Mouse (Mus musculus): ENCODE results near the gene Fstl4. TPM values are rescaled to one million over a fixed set of nuclear protein-coding genes. Genes with fewer than 3 reads are reported as not detected.
A peak's percentile ranks its signal among the peaks of the same experiment; 100 is the strongest.

Fstl4 gene
- polyA plus RNA-seq, 1 experiment, result 0.18 TPM

- H3K4me1 ChIP-seq (ENCODE audit: control insufficient read depth, insufficient read depth, insufficient read length), result no peaks in the 10 kb centered on the region
- no peaks in the 10 kb centered on the region for H3K27me3 ChIP-seq (ENCODE audit: control insufficient read depth, insufficient read depth, low read length)
- H3K4me3 ChIP-seq (ENCODE audit: extremely low read depth, insufficient read depth, insufficient read length), result no peak overlapping the region
- WGBS, result 82% methylated on average over 5 of the region's 5 CpGs
- H3K27ac ChIP-seq (ENCODE audit: insufficient read depth, low read length), result no peak overlapping the region
- no peaks in the 10 kb centered on the region for H3K36me3 ChIP-seq (ENCODE audit: control insufficient read depth, insufficient read depth, low read length)
- DNase-seq (ENCODE audit: low read depth in 1 of 2, low spot score in 2 of 2), result no peak
- TF ChIP-seq CTCF (IDR thresholded peaks at IDR 0.05; ENCODE audit: extremely low read depth, insufficient read depth, insufficient read length, insufficient replicate concordance), result no peak
- no peak for TF ChIP-seq POLR2A (IDR thresholded peaks at IDR 0.05; ENCODE audit: low read depth, low read length)
Observed at GRCm38 (mm10) chr11:53143522-53143921, 379.1 kb downstream of the Fstl4 start.

GRCm38 (mm10) chr11:53144506-53144905, 380.1 kb downstream of the Fstl4 start:
- H3K36me3 ChIP-seq (ENCODE audit: control insufficient read depth, insufficient read depth, low read length), result no peaks in the 10 kb centered on the region
- no peaks in the 10 kb centered on the region for H3K4me1 ChIP-seq (ENCODE audit: control insufficient read depth, insufficient read depth, insufficient read length)
- no peak overlapping the region for H3K4me3 ChIP-seq (ENCODE audit: extremely low read depth, insufficient read depth, insufficient read length)
- no peak for DNase-seq (ENCODE audit: low read depth in 1 of 2, low spot score in 2 of 2)
- 64% methylated on average over 5 of the region's 5 CpGs for WGBS
- no peaks in the 10 kb centered on the region for H3K27me3 ChIP-seq (ENCODE audit: control insufficient read depth, insufficient read depth, low read length)
- H3K27ac ChIP-seq (ENCODE audit: insufficient read depth, low read length), result no peak overlapping the region
- TF ChIP-seq POLR2A (IDR thresholded peaks at IDR 0.05; ENCODE audit: low read depth, low read length) (no peak), CTCF (IDR thresholded peaks at IDR 0.05; ENCODE audit: extremely low read depth, insufficient read depth, insufficient read length, insufficient replicate concordance) (no peak)

DNA sequence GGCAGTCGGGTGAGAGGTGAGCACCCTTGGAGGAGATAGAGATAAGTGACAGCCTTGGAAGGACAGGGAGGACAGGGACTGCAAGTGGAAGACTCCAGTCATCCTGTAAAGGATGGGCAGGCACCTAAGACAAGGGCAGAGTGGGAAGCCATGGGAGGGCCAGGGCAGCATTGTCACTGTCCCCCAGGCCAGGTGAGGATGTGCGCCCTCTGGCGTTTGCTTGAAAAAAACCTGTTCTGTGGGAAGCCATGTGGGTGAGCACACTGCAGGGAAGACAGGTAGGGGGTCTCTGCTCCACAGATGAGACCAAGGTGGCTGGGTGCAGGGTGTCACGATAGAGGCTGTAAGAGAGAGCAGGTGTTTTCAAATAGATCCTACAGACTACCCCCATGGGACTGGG, 381.9 kb downstream of the Fstl4 start:
- Histone ChIP-seq H3K4me1 (ENCODE audit: control insufficient read depth, insufficient read depth, insufficient read length) (no peaks in the 10 kb centered on the region), H3K27ac (ENCODE audit: insufficient read depth, low read length) (no peak overlapping the region), H3K4me3 (ENCODE audit: extremely low read depth, insufficient read depth, insufficient read length) (no peak overlapping the region), H3K36me3 (ENCODE audit: control insufficient read depth, insufficient read depth, low read length) (no peaks in the 10 kb centered on the region), H3K27me3 (ENCODE audit: control insufficient read depth, insufficient read depth, low read length) (no peaks in the 10 kb centered on the region)
- TF ChIP-seq POLR2A (IDR thresholded peaks at IDR 0.05; ENCODE audit: low read depth, low read length) (no peak), CTCF (IDR thresholded peaks at IDR 0.05; ENCODE audit: extremely low read depth, insufficient read depth, insufficient read length, insufficient replicate concordance) (peak; percentile 58; the same call in 1 of the 2 replicates)
- WGBS, result 48% methylated on average over 4 of the region's 4 CpGs
- DNase-seq (ENCODE audit: low read depth in 1 of 2, low spot score in 2 of 2), result peak in 1 of 2 experiments; percentile 9

GRCm38 (mm10) chr11:53156463-53156862, 392.0 kb downstream of the Fstl4 start:
- WGBS, result 90% methylated on average over 7 of the region's 7 CpGs
- no peak overlapping the region for H3K4me3 ChIP-seq (ENCODE audit: extremely low read depth, insufficient read depth, insufficient read length)
- H3K27me3 ChIP-seq (ENCODE audit: control insufficient read depth, insufficient read depth, low read length), result no peaks in the 10 kb centered on the region
- no peak for TF ChIP-seq CTCF (IDR thresholded peaks at IDR 0.05; ENCODE audit: extremely low read depth, insufficient read depth, insufficient read length, insufficient replicate concordance)
- H3K27ac ChIP-seq (ENCODE audit: insufficient read depth, low read length), result no peak overlapping the region
- no peak for DNase-seq (ENCODE audit: low read depth in 1 of 2, low spot score in 2 of 2)
- no peaks in the 10 kb centered on the region for H3K36me3 ChIP-seq (ENCODE audit: control insufficient read depth, insufficient read depth, low read length)
- H3K4me1 ChIP-seq (ENCODE audit: control insufficient read depth, insufficient read depth, insufficient read length), result no peaks in the 10 kb centered on the region

- no peaks in the 10 kb centered on the region for H3K27me3 ChIP-seq (ENCODE audit: control insufficient read depth, insufficient read depth, low read length)
- H3K27ac ChIP-seq (ENCODE audit: insufficient read depth, low read length), result no peak overlapping the region
- DNase-seq (ENCODE audit: low read depth in 1 of 2, low spot score in 2 of 2), result no peak
- H3K4me1 ChIP-seq (ENCODE audit: control insufficient read depth, insufficient read depth, insufficient read length), result no peaks in the 10 kb centered on the region
- WGBS, result 71% methylated on average over 6 of the region's 6 CpGs
- H3K4me3 ChIP-seq (ENCODE audit: extremely low read depth, insufficient read depth, insufficient read length), result no peak overlapping the region
- TF ChIP-seq CTCF (IDR thresholded peaks at IDR 0.05; ENCODE audit: extremely low read depth, insufficient read depth, insufficient read length, insufficient replicate concordance) (no peak), POLR2A (IDR thresholded peaks at IDR 0.05; ENCODE audit: low read depth, low read length) (no peak)
- no peaks in the 10 kb centered on the region for H3K36me3 ChIP-seq (ENCODE audit: control insufficient read depth, insufficient read depth, low read length)
Observed at GRCm38 (mm10) chr11:53157621-53158259, 393.3 kb downstream of the Fstl4 start.

DNA sequence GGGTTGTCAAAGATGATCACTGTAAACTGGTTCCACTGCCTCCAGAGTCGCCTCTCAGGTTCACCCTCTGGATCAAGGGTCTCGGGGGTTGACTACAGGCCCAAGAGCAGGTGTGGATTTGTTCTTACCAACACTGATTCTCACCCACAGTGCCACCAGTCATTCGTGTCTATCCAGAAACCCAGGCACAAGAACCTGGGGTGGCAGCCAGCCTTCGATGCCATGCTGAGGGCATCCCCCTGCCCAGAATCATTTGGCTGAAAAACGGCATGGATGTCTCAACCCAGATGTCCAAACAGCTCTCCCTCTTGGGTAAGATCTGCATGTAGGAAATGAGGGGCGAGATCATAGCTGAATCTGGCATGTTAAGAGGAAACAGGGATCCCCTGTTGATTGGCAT, 398.0 kb downstream of the Fstl4 start:
- no peak for DNase-seq (ENCODE audit: low read depth in 1 of 2, low spot score in 2 of 2)
- no peaks in the 10 kb centered on the region for H3K4me1 ChIP-seq (ENCODE audit: control insufficient read depth, insufficient read depth, insufficient read length)
- 77% methylated on average over 6 of the region's 6 CpGs for WGBS
- no peak overlapping the region for H3K27ac ChIP-seq (ENCODE audit: insufficient read depth, low read length)
- H3K36me3 ChIP-seq (ENCODE audit: control insufficient read depth, insufficient read depth, low read length), result no peaks in the 10 kb centered on the region
- H3K27me3 ChIP-seq (ENCODE audit: control insufficient read depth, insufficient read depth, low read length), result no peaks in the 10 kb centered on the region
- no peak for TF ChIP-seq POLR2A (IDR thresholded peaks at IDR 0.05; ENCODE audit: low read depth, low read length)
- no peak for TF ChIP-seq CTCF (IDR thresholded peaks at IDR 0.05; ENCODE audit: extremely low read depth, insufficient read depth, insufficient read length, insufficient replicate concordance)
- no peak overlapping the region for H3K4me3 ChIP-seq (ENCODE audit: extremely low read depth, insufficient read depth, insufficient read length)

DNA sequence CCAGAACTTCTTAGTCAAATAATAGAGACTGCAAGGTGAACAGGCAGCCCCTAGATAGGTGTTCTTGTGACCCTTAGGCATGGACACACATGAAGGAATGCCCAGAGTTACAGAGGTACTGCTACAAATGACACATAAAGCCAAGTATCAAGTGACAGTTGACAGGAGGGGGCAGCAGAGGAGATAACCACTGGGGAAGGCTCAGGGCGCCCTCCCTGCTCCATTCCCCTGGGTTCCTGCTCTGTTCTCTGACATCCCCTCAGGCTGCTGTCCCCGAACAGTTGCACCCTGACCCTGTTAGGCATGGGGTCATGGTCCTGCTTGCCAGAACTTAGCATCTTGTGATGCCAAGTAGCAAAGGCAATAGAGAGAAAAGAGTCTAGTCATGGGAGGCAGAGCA, 402.0 kb downstream of the Fstl4 start:
- 63% methylated on average over 2 of the region's 2 CpGs for WGBS
- Histone ChIP-seq H3K4me1 (ENCODE audit: control insufficient read depth, insufficient read depth, insufficient read length) (no peaks in the 10 kb centered on the region), H3K4me3 (ENCODE audit: extremely low read depth, insufficient read depth, insufficient read length) (no peak overlapping the region), H3K27me3 (ENCODE audit: control insufficient read depth, insufficient read depth, low read length) (no peaks in the 10 kb centered on the region), H3K36me3 (ENCODE audit: control insufficient read depth, insufficient read depth, low read length) (no peaks in the 10 kb centered on the region), H3K27ac (ENCODE audit: insufficient read depth, low read length) (no peak overlapping the region)
- DNase-seq (ENCODE audit: low read depth in 1 of 2, low spot score in 2 of 2), result no peak
- TF ChIP-seq CTCF (IDR thresholded peaks at IDR 0.05; ENCODE audit: extremely low read depth, insufficient read depth, insufficient read length, insufficient replicate concordance) (peak; percentile 28; the same call in 1 of the 2 replicates), POLR2A (IDR thresholded peaks at IDR 0.05; ENCODE audit: low read depth, low read length) (no peak)

All from spleen, adult 2 months (tissue).